Mouse (Mus musculus): Measurements from ENCODE around the gene Adamts17.

- TF ChIP-seq RAD21 (IDR thresholded peaks at IDR 0.05; ENCODE audit: low read depth, low read length) (no peak), USF1 (IDR thresholded peaks at IDR 0.05; ENCODE audit: low read depth, low read length) (no peak), CTCF (conservative IDR thresholded peaks at IDR 0.05 in 1 of 2, IDR thresholded peaks at IDR 0.05 in 1 of 2; ENCODE audit: low read depth in 2 of 2, low read length in 2 of 2) (no peak), MAZ (IDR thresholded peaks at IDR 0.05; ENCODE audit: low read depth, low read length) (no peak)
These were observed 274.5 kb downstream of the Adamts17 start for GRCm38 (mm10) chr7:67114056-67114455.
